Mouse (Mus musculus): ENCODE results near the gene Wiz.
A peak's percentile ranks its signal among the peaks of the same experiment; 100 is the strongest.

Wiz gene

GRCm38 (mm10) chr17:32378786-32379185 lies 10.5 kb downstream of the Wiz start:
- DNase-seq (ENCODE audit: low read depth, low spot score), result no peak

- no peak for DNase-seq (ENCODE audit: low read depth, low spot score)
These were observed 12.1 kb downstream of the Wiz start for GRCm38 (mm10) chr17:32377137-32377536.

DNA sequence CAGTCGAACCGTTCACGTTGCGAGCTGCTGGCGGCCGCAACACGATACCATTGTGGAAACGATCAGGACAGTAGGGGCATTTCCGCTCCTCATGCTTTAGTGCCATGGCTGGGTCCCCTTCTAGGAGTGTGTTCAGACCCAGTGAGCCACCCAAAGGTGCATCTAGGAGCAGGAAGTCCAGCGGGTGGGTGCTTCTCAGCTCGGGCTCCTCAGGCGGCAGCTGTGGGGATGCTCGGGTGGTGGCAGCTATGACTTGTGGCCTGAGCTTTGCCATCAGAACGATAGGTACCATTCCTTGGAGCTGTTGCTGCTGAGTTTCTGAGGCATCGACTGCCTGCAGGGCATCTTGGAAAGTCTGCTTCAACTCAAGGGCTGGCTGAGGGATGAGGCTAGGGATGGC lies 12.8 kb downstream of the Wiz start:
- DNase-seq (ENCODE audit: low read depth, low spot score), result no peak

GRCm38 (mm10) chr17:32368991-32369578 lies 20.2 kb downstream of the Wiz start:
- DNase-seq (ENCODE audit: low read depth, low spot score), result no peak

- DNase-seq (ENCODE audit: low read depth, low spot score), result no peak
These were observed 21.5 kb downstream of the Wiz start for GRCm38 (mm10) chr17:32367706-32368105.

GRCm38 (mm10) chr17:32365296-32365695 lies 23.9 kb downstream of the Wiz start:
- no peak for DNase-seq (ENCODE audit: low read depth, low spot score)

GRCm38 (mm10) chr17:32364850-32365249 lies 24.4 kb downstream of the Wiz start:
- no peak for DNase-seq (ENCODE audit: low read depth, low spot score)

GRCm38 (mm10) chr17:32364331-32364730 lies 24.9 kb downstream of the Wiz start:
- peak; percentile 92 for DNase-seq (ENCODE audit: low read depth, low spot score)

DNA sequence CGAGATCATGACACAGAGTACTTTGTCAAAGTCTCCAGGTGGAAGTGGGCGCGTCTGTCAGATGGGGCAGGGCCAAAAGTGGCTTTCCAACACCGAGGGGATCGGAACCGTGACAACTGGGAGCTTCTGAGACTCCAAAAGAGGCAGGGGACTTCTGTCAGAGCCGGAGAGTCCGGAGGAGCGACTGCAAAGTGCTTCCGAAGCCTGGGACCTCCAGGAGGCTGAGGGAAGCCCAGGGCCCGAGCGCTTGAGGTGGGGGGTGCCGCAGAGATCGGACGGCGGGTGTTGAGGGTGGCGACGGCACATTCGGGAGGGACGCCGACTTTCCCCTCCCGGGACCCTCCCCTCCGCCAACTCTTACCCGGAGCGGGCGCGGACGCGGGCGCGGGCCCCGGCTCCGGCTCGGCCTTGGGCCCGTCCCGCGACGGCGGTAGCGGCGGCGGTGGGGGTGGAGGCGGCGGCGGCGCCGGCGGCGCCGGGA lies 25.4 kb downstream of the Wiz start:
- DNase-seq (ENCODE audit: low read depth, low spot score), result peak; percentile 29

DNA sequence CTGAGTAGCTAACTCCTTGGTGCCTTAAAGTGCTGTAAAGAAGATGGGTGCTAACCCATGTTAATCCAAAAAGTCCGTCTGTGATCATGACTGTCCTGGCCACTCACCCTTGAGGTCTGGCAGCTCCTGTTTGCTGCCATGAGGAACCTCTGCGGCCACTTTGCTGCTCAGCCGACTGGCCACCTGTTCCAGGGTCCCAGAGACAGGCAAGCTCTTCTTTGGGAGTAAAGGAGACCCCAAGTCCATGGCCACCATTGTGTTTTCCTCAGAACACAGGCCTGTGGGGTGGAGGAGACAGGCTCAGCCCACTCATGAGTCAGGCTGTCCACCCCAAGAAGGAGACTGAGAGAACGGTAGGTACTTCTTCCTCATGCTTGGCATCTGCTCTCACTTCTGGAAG lies 26.6 kb downstream of the Wiz start:
- no peak for DNase-seq (ENCODE audit: low read depth, low spot score)

- no peak for DNase-seq (ENCODE audit: low read depth, low spot score)
These were observed 29.3 kb downstream of the Wiz start for GRCm38 (mm10) chr17:32359928-32360327.

- no peak for DNase-seq (ENCODE audit: low read depth, low spot score)
These were observed 30.3 kb downstream of the Wiz start for GRCm38 (mm10) chr17:32358943-32359340.

GRCm38 (mm10) chr17:32358192-32358942 lies 30.9 kb downstream of the Wiz start:
- DNase-seq (ENCODE audit: low read depth, low spot score), result no peak

DNA sequence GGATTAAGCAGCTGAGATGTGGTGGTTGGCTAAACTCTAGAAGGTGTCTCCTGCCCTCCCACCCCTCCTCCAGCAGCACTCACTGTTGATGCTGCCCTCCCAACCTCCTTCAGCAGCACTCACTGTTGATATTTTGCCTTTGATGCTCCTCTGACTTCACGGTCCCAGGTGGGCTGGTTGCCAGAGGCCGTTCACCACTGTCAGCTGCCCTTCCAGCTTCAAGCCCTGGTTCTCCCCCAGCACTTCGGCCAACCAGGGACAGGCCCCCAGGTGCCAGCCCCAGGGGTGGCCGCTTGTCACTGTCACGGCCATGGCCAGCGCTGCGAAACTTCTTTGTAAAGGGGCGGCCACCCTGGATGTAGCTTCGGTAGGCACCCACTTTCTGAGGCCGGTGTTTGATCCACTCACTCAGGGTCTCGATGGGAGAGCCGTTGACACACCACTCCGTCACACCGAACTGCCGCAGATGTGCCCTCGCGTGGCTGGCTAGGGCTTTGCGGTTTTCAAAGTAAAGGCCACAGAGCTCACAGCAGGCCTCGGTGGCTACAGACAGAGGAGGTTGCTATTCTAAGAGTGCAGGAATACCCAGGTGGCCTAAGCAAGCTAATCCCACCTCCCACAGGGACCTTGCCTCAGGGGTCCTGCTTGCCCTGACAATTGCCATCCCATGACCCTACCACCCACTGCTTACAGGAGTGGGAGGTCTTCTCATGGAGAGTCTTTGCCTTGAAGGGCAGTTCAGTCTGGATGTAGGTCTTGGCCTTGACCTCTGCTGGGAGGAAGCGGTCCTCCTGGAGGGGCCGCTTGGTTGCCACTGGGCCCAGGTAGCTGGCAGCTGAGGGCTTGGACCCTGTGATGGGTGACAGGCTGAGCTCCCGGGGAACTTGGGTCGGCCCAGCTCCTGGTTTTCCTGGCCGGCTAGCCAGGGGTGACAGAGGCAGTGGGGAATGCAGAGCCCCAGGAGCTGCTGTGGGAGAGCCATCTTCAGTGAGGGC lies 32.2 kb downstream of the Wiz start:
- no peak for DNase-seq (ENCODE audit: low read depth, low spot score)

GRCm38 (mm10) chr17:32356281-32356680 lies 33.0 kb downstream of the Wiz start:
- no peak for DNase-seq (ENCODE audit: low read depth, low spot score)

DNA sequence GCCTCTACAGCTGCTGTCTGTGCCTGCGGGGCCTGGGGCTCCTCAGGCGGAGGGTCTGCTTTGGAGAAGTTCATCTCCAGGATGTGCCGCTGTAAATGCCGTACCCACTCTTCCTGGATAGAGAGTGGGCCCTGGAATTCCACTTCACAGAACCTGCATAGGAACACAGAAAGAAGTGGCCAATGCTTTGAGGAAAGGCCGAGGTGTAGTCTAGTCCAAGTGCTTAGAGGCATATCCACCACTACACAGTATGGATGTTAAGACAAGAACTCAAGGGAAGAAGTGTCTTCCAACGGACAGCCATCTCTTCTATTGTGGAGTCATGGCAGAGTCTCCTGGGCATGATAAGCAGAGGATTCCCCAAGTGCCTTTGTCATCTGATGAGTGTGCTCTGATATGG lies 34.2 kb downstream of the Wiz start:
- DNase-seq (ENCODE audit: low read depth, low spot score), result no peak

DNA sequence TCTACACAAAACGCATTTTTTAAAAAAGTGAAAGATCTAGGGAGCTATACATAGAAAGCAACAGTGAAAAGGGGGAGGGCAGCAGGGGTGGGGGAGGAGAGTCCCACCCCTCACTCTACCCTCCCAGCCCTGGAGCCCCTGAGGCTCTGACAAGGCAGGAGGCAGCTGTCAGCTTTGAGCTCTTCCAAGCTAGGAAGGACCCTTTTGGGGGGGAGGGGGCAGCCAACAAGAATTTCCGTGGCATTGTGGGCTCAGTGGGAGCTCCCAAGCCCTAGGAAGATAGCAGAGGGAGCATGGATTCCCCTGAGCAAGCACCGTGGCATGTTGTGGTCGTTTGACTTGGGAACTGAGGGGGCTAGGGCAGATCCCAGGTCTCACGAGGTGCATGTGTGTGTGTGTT lies 35.0 kb downstream of the Wiz start:
- no peak for DNase-seq (ENCODE audit: low read depth, low spot score)

- no peak for DNase-seq (ENCODE audit: low read depth, low spot score)
These were observed 35.5 kb downstream of the Wiz start for GRCm38 (mm10) chr17:32353696-32354095.

- DNase-seq (ENCODE audit: low read depth, low spot score), result no peak
These were observed 37.5 kb downstream of the Wiz start for GRCm38 (mm10) chr17:32351726-32352125.

GRCm38 (mm10) chr17:32351269-32351668 lies 38.0 kb downstream of the Wiz start:
- DNase-seq (ENCODE audit: low read depth, low spot score), result no peak

DNA sequence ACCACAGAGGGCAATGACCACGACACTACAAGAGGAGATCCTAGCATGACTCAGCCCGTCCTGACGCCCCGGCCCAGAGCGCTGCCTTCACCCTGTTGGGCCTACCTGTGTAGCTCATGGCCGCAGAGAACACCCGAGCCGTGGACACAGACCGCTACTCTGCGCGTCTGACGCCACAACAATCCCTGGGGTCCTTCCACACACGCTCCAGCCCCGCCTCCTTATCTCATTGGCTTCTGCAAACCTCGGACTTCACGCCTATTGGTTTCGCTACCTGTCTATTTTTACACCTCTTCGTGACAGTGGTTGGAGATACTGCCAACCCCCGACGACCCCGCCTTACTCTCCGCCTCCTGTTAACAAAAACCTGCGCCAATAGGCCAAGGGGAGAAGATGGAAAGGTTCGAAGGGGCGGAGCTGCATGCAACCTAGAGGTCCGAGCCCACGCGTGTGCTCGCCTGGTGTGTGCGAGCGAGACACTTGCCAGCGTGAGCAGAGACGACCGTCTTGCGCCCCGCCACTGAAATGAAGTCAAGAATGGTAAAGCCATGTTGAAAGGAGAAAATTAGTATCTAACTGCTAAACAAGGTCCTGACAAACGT lies 38.8 kb downstream of the Wiz start, which contains the start of gene Akap8l:
Gene Akap8l (minus strand): TSS at position 226 of the 602 bp plus-strand sequence.
- DNase-seq (ENCODE audit: low read depth, low spot score), result peak; percentile 99

All from 3T3-L1 (cell line).